Mouse (Mus musculus) bone marrow, adult 2 months (tissue): ENCODE data around the gene Gm44579.

Experiments
- CTCF ChIP-seq: fragments of 200-500 bp; IDR thresholded peaks from 2 replicates; pipeline ENCODE4 v1.5.1; 2011; ENCODE audit warnings: low read length, control low read depth; ENCODE audit not compliant: control insufficient read depth, insufficient read depth
- POLR2A ChIP-seq: fragments of 200-500 bp; IDR thresholded peaks from 2 replicates; pipeline ENCODE4 v1.6.1; 2011; ENCODE audit warnings: low read depth, mild to moderate bottlenecking, control low read depth, low read length, borderline replicate concordance; ENCODE audit not compliant: control insufficient read depth

DNA sequence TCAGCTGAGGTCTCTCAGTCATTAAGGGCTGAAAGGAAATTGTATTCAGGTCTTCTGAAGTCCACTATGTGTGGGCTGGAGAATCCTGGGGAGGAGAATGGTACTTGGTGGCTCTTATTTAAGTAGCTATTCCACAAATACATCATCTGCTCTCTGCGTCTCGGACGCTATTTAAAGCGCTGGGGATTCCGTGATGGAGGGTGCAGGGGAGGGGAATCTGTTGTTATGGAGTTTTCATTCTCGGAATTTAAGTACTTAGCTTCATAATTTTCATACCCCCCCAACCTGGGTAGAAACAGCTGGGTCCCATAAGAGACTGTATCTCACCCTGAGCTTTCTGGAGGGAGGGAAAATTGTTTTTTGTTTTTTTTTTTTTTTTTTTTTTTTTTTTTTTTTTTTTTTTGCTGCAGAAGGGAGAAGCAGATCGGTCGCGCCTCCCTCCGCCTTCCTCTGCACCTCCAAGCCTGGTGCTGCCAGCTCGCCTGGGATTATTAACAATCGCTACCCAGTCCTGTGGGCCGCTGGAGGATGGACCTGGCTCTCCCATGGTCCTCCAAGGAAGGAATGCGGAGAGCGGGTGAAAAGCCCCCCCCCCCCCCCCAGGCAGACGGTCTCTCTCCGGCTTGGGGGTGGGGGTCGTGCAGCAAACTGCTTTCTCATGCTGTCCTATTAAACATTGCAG is 53.7 kb downstream of the Gm44579 start, which contains the start of gene Ccdc184:
- no peak for TF ChIP-seq CTCF
- TF ChIP-seq POLR2A: no peak
